Mouse (Mus musculus) left cerebral cortex, adult 18-20 months (tissue): Measurements from ENCODE around the gene Mterf1a. TPM values are rescaled to one million over a fixed set of nuclear protein-coding genes. Genes with fewer than 3 reads are reported as not detected.
"Not testable (repeated sequence)": the region's sequence is repeated elsewhere in the genome, so short reads cannot be mapped to it uniquely, and the experiment has no call there.

Source experiments
- DNase-seq, 2 experiments: peaks; one replicate each; pipeline ENCODE4 v3.0.0; 2021 to 2022; ENCODE audit warnings: low spot score in 2 of 2, mixed read lengths in 1 of 2
- long read RNA-seq, 2 experiments: library from polyadenylated mRNA; stranded (forward); transcript quantifications; one replicate each; pipeline ENCODE4 v2.0.0; 2021
- total RNA-seq, 2 experiments: library from RNA; stranded (reverse); gene quantifications; 2 replicates each; pipeline ENCODE4 v1.2.3; 2021

Mterf1a gene
- 1 to 10 TPM; 7.2 to 9.2 TPM for total RNA-seq
- long read RNA-seq, experiment 1, transcript Mterf1a-201 (2 exons, 1,376 nt): major isoform, 11 of 17 reads
- long read RNA-seq, experiment 1, partial matches to known transcripts: 0 of 17 reads
- long read RNA-seq, experiment 1, other reads (novel, unspliced or antisense): 2 of 17 reads
- long read RNA-seq, experiment 2, partial matches to known transcripts: 3 of 10 reads
- long read RNA-seq, experiment 2, other reads (novel, unspliced or antisense): 1 of 10 reads

DNA sequence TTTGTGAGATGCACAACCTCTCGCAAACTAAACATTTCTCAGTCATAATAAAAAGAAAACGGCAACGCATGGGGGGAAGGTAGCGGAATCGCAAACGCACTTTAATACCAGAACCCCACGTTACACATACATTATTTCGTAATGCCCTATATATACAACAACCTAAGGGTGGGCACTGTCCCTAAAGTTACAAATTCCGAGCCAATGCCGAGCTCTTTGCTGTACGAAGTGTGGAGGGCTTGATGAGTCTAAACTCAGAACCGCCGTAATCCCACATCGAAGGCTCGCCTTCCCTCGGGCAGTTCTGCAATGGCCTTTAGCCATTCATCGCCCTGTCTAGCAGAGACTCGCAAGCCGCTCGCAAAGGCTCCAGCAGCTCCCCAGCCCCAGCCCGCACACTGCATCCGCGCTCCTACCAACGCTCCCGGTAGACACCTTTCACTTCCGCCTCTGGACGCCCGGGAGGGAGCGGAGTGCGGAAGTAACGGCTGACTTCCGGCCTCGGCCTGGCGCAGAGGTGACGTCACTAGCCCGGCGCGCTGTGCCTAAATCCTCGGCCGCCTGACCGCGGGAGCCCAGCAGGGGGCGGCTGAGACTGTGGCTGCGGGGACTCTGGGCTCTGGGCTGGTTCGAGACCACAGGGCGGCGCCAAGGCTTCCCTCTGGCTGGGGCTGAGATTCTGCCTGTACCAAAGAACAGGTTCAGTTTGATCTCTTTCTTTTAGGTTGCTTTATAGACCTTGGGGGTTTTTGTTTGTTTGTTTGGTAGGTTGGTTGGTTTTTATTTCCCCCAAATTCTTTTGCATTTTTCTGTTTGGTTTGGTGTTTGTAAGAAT is at the start of gene Mterf1a:
Gene Mterf1a, minus strand, starts transcription at position 475 of the 835 bp plus-strand sequence.
- DNase-seq: peak in 1 of 2 experiments; percentile 15

GRCm38 (mm10) chr5:3943169-3943568 is 49.4 kb upstream of the Mterf1a start:
- not testable (repeated sequence) for DNase-seq

DNA sequence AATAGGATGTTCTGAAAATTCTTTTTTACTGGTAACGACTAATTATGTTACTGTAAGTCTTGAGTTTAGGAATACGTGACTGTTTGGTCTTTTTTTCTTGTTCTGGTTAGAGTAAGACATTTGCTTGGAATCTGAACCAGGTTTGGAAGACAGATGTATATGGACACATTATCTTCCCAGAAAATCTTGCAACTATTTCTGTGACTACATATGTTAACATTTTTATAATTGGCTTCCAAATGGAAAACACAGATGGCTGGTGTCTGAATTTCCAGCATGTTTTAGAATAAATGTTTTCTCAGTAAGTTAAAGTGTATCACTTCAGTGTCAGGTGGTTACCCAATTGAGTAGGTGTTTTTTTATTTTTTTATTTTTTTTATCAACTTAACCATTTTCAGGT is 47.5 kb upstream of the Mterf1a start:
- DNase-seq: no peak

- no peak for DNase-seq
Observed at GRCm38 (mm10) chr5:3939335-3939734, 45.6 kb upstream of the Mterf1a start.

DNA sequence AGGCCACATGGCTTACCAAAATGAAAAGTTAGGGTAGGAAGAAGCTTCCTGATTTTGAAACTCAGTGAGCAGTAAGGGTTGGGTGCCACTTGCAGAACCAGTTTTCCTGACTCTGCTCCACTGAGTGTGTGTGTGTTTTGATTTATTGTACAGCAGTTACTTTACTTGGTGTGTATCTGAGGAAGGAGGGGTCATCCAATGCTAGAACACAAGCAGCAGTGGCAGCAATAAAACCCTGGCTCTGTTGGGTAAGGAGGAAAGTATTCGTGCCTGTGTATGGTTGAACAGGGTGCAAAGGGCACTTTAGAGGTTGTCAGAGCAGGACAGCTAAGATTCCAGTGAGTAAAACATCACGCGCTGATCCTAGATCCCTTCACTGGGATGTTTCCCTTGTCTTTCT is 45.2 kb upstream of the Mterf1a start:
- DNase-seq: no peak

DNA sequence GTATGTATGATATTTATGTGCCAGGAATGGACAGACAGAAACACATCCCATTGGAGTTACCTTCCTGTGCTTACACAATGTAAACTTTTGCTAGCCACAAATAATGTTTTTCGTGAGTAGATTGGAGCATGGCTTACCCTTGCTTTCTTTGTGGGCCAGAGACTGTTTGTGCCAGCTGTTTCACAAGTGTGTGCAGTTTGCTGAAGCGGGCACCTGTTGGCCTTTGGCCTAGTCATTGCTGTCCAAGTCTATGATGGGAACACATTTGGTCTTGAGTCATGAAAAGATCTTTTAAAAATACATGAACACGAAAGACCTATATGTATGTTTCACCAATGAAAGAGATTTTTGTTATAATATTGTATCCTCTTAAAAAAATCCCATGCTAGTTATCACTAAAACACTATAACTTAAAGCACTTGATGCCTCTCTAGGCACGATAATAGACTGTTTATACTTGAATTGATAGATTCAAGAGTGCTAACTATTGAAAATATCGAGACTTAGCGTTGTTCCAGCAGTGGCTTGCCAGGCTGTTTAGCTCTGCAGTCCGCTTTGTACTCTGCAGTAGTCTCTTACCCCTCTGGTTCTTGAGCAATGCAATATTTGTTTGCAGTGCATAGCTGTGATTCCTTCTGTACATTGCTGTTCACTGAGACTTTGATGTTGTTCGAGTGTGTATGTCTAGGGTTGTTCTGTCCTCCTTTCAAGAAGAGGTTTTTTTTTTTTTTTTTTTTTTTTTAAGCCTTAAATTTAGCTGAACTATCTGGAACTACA is 42.2 kb upstream of the Mterf1a start:
- no peak for DNase-seq

DNA sequence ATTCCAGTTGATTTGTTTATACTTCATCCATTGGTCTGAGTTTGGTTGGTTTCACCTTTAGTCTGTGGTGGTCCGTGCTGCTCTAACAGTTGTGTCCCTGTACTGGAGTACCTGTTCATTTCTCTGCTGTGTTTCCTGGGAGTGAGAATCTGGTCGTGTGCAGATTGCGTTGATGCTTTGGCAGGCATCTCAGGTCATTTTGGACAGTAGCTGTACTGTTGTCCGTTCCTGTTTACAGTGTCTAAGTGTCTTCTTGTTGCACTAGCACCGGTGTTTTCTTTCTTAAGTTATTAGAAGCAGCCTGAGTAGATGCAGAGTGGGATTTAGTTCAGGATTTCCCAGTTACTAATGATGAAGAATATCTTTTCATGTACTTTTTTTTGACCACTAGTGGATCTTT is 41.5 kb upstream of the Mterf1a start:
- no peak for DNase-seq

DNA sequence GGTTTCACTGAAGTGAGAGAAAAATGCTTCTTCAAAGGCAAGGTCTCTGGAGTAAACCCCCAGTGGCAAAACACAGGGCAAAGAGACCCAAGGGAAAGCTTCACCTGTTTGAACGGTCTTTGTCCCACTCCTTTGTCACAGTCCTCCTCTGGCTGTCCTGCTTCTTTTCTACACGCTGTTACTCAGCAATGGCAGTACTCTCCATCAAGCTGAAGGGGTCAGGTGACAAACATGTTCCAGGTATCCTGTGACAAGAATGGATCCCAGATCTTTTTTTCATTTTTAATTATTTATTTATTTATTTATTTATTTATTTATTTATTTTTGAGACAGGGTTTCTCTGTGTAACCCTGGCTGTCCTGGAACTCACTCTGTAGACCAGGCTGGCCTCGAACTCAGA is 39.8 kb upstream of the Mterf1a start:
- no peak for DNase-seq

DNA sequence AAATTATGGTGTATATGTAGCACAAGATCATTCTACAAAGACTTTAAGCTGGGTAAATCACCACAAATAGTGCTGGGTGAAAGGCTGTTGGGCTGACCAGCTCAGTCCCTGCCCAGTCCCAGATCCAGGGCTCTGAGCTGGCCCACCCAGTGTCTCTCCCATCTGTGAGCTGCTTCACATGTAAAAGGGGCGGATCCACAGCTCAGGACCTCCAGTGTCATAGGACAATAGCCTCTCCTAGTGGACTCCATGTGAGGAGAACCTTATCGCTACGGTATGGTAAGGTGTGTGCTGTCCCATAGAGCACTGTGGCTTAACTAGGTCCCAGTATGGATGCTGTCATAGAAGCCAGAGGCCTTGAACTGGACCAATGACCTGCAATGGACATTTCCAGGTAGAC is 37.9 kb upstream of the Mterf1a start:
- no peak for DNase-seq

DNA sequence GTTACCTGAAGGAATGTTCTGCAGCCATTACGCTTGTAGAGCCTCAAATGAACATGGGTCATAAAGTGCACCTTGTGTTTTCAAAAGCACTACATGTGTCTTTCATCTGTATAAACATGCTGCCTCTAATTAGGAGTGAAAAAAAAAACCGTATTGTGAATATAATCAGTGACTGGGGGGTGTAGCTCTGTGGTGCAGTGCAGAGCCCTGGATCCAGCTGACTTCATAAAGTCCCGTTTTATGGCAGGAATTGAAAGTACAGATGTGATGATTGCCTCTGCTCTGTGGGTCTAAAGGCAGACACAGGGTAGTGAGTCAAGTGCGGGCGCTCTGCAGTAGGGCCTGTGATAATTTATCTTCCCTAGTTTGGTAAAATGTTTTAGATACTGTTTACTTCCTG is 37.0 kb upstream of the Mterf1a start:
- DNase-seq: no peak

DNA sequence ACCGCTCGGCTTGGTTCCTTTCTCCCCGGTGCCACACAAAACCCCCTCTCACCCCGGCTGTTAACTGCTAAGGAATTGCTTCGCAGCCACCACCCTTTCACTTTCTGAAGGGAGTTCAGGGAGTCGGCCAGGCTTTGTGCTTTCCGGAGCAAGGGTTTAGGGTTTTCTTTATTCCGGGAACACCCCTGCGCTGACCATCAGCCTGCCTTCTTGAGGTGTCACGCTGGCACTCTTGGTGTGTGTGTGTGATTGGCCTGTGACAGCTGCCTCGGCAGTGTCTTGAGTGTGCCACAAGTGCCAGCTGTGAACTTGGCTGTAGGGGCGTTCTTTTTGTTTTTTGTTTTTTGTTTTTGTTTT is 34.9 kb upstream of the Mterf1a start:
- DNase-seq: no peak

DNA sequence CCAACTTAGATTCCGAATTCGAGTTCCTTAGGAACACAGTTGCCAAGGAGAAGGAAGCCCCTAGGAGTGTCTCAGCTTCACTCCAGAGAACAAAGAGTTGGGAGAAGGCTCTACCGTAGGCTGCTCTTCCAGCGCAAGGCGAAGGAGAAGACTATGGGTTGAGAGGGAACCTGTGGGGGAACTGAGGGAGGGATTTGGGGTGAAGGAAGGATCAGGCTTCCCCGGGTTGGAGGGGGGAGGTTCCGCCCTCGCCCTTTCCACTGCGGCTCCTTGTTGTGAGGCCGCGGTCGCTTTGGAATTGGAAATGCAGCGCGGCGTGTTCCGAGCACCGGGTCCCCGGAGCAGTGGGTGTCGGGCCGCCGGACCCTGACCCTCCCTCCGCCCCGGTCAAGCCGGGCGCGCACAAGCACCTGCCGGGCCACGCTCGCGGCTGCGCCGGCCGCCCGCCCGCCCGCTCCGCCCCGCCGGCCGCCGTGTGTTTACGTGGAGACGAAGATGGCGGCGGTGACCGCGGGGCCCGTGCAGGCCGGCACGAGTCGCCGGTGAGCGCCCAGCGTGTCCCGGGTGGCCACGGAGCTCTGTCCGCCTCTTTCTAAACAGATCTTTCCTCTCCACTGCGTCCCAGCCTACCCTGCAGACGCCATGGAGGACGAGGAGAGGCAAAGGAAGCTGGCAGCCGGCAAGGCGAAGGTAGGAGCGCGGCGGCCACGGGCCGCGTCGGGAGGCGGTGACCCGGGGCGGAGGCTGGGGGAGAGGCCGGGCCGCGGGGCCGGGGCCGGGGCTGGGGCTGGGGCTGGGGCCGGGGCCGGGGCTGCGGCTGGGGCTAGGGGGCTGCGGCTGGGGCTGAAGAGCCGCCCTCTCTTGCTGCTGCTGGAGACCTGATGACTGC is 34.3 kb upstream of the Mterf1a start, which contains the start of gene Akap9:
Gene Akap9, plus strand, starts transcription at position 254 of the 889 bp plus-strand sequence.
- DNase-seq: peak; percentile 62 to 73

DNA sequence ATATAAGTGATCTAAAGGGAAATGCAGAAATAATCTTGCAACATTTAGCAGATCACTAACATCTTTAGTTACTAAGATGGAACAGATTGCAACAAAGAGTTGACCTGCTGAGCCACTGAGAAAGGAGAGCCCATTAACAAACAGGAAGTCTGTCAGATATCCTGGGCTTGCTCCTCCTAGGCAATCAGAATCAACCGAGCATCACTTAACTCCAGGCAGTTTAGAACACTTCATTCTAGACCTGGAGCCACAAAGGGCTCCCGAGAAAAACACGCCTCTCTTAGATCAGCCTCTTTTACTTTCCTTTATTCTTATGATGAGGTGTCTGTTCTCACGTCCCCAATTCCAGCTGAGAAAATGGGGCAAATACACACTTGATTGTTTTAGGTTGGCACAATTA is 32.9 kb upstream of the Mterf1a start:
- no peak for DNase-seq

GRCm38 (mm10) chr5:3922350-3922749 is 28.6 kb upstream of the Mterf1a start:
- no peak for DNase-seq

DNA sequence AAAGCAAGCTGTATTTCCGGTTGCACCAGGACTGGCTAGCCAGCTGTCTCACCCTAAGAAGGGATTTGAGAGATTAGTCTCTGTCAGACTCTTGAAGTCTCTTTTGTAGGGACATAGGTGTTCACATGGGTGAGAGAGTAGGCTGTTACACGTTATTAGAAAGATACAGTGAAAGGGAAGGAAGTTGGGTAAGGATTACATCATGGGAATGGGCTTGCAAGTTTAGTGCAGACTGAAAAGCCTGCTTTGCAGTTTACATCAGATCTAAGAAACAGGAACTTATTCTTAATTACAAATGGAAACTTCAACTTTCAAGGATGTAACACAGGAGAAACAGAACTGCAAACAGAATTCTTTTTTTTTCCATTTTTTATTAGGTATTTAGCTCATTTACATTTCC is 11.7 kb upstream of the Mterf1a start:
- no peak for DNase-seq

GRCm38 (mm10) chr5:3894294-3894619 is 524 bp upstream of the Mterf1a start:
- DNase-seq: not testable (repeated sequence)

- DNase-seq: no peak
Observed at GRCm38 (mm10) chr5:3889201-3889600, 4.5 kb downstream of the Mterf1a start.

DNA sequence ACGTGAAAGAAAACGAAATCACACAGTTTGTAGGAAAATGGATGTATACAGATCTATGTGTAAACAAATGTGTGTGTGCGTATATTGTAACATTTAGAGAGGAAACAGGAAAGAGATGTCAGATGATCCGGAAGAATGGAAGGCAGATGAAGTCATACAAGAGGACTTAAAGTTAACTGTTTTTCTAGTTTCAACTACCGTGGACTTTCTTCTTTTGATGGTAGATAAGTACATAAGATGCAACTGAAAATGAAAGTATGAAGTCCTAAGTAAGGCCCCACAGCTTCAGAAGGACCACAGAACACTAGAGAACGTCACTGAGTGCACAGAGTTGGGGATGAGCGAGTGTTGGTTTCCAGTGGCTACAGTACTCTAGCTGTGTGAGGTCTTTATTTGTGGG is 6.9 kb downstream of the Mterf1a start:
- DNase-seq: not testable (repeated sequence)

GRCm38 (mm10) chr5:3873485-3873884 is 20.2 kb downstream of the Mterf1a start:
- DNase-seq: no peak

DNA sequence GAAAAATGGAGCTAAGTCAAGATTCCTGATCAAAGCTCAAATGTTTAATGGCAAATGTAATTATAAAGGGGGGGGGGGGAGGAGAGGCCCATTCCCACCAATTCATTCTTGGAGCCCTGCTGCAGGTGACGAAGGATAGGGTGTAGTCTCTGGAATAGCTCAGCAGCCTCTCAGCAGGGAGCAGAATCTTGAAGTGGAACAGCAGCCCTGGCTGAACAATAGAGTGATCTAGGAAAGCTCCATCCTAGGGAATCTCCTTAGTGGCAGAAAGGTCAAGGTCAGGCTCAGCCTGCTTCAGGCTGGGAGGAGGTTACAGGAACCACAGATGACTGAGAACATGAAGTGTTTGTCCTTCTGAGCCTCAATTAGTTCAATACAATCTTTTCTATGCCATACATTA is 21.4 kb downstream of the Mterf1a start:
- DNase-seq: no peak

GRCm38 (mm10) chr5:3870161-3870560 is 23.6 kb downstream of the Mterf1a start:
- no peak for DNase-seq
